ENCODE assay signal across 1 mouse cellular context in the genomic region with DNA sequence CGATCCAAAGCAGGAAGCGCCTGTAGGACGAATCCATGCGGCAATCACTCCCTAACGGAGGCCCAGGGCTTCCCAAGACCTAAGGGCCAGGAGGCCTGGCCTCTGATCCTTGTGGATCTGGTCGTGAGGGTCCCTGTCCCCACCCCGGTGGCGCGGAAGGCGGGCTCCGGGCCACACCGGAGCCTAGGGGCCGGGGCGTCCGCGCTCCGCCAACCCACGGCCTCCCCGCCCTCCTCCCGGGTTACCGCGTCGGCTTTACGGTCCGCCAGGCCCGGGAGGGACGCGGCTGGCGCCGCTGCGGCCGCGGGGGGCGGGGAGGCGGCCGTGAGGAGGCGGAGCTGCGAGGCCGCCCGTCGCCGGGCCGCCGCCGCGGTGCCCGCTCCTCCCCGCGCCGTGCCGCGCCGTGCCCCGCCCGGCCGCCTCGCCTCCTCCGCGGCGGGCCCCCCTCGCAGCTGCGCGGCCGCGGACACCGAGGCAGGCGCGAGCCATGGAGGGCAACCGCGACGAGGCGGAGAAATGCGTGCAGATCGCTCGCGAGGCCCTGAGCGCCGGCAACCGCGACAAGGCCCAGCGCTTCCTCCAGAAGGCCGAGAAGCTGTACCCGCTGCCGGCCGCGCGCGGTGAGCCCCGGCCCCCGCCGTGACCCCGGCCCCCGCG.
A peak's percentile ranks its signal among the peaks of the same experiment; 100 is the strongest.
TF ChIP-seq lines count a peak whose summit lies in the region.

A gene (plus strand): TSS at position 239 of the 657 bp plus-strand sequence.

TF ChIP-seq in CH12.LX, 34 proteins besides CTCF, POLR2A, EP300 and RAD21 (continued from another document):
- TF ChIP-seq ZC3H11A (IDR thresholded peaks at IDR 0.05; ENCODE audit: low read depth, low read length) (0 out of 2 replicates have a peak, but pooled peaks have one; percentile 1), MAZ (IDR thresholded peaks at IDR 0.05; ENCODE audit: low read depth, low read length) (no peak; the same call in 1 of the 2 replicates), UBTF (IDR thresholded peaks at IDR 0.05; ENCODE audit: low read depth, low read length) (peak; percentile 99), SMC3 (IDR thresholded peaks at IDR 0.05; ENCODE audit: low read depth, low read length) (peak; percentile 1), ELF1 (IDR thresholded peaks at IDR 0.05; ENCODE audit: low read depth, low read length) (peak; percentile 63; the same call in 1 of the 2 replicates), POLR2AphosphoS2 (IDR thresholded peaks at IDR 0.05; ENCODE audit: low read depth, low read length) (peak; percentile 100), GABPA (IDR thresholded peaks at IDR 0.05; ENCODE audit: insufficient replicate concordance, low read depth, low read length) (no peak), MEF2A (IDR thresholded peaks at IDR 0.05; ENCODE audit: borderline replicate concordance, low read depth, low read length) (peak; percentile 50), NELFE (IDR thresholded peaks at IDR 0.05; ENCODE audit: low read depth, low read length) (peak; percentile 61), TBP (conservative IDR thresholded peaks at IDR 0.05; ENCODE audit: low read depth, low read length) (no peak), MAX (IDR thresholded peaks at IDR 0.05; ENCODE audit: low read length) (peak; percentile 58; the same call in 1 of the 2 replicates), CHD2 (IDR thresholded peaks at IDR 0.05; ENCODE audit: low read length) (peak; percentile 85), TCF12 (IDR thresholded peaks at IDR 0.05; ENCODE audit: low read depth, low read length) (peak; percentile 52), RCOR1 (conservative IDR thresholded peaks at IDR 0.05; ENCODE audit: low read depth, low read length) (peak; percentile 11), BHLHE40 (IDR thresholded peaks at IDR 0.05; ENCODE audit: low read depth, low read length) (peak; percentile 47; the same call in 1 of the 2 replicates), PAX5 (IDR thresholded peaks at IDR 0.05; ENCODE audit: low read length) (no peak), ETS1 (conservative IDR thresholded peaks at IDR 0.05; ENCODE audit: low read depth, low read length) (peak; percentile 48; the same call in 1 of the 2 replicates)
